Mouse (Mus musculus) hindbrain, embryonic 16.5 days (tissue): ENCODE measurements around the gene Pask. TPM values are rescaled to one million over a fixed set of nuclear protein-coding genes. Genes with fewer than 3 reads are reported as not detected.
A peak's percentile ranks its signal among the peaks of the same experiment; 100 is the strongest.
"Not testable (repeated sequence)": the region's sequence is repeated elsewhere in the genome, so short reads cannot be mapped to it uniquely, and the experiment has no call there.

Experiments used
- ATAC-seq: fragments of 200-750 bp; cut with Nextera tagmentation; 2 replicates; pipeline ENCODE4 v1.8.0; 2017; ENCODE audit warnings: moderate TSS enrichment, moderate library complexity
- H3K27ac ChIP-seq: fragments of 300-500 bp; sonication (generic); 2 replicates; pipeline ENCODE4 v1.5.1; 2014; ENCODE audit warnings: low read depth, mild to moderate bottlenecking, control low read depth, low read length, moderate library complexity
- H3K27me3 ChIP-seq: fragments of 300-500 bp; sonication (generic); replicated peaks from 2 replicates; pipeline ENCODE4 v1.6.1; 2014; ENCODE audit warnings: low read length; ENCODE audit not compliant: control insufficient read depth, insufficient read depth
- H3K36me3 ChIP-seq: fragments of 300-500 bp; sonication (generic); 2 replicates; pipeline ENCODE4 v1.6.1; 2014; ENCODE audit warnings: mild to moderate bottlenecking, low read length, moderate library complexity, mixed read lengths; ENCODE audit not compliant: control insufficient read depth, insufficient read depth
- H3K4me1 ChIP-seq: fragments of 300-500 bp; sonication (generic); 2 replicates; pipeline ENCODE4 v1.6.1; 2014; ENCODE audit warnings: low read depth, low read length; ENCODE audit not compliant: control insufficient read depth, insufficient read depth
- H3K4me2 ChIP-seq: fragments of 300-500 bp; sonication (generic); 2 replicates; pipeline ENCODE4 v1.6.1; 2014; ENCODE audit warnings: mild to moderate bottlenecking, low read length, control low read depth, moderate library complexity
- H3K4me3 ChIP-seq: fragments of 300-500 bp; sonication (generic); 2 replicates; pipeline ENCODE4 v1.5.1; 2014; ENCODE audit warnings: mild to moderate bottlenecking, low read length, control low read depth, moderate library complexity
- H3K9ac ChIP-seq: fragments of 300-500 bp; sonication (generic); 2 replicates; pipeline ENCODE4 v1.6.1; 2014; ENCODE audit warnings: low read depth, mild to moderate bottlenecking, control low read depth, low read length, moderate library complexity
- H3K9me3 ChIP-seq: fragments of 300-500 bp; sonication (generic); 2 replicates; pipeline ENCODE4 v1.6.1; 2014; ENCODE audit warnings: mild to moderate bottlenecking, low read length, moderate library complexity; ENCODE audit not compliant: control insufficient read depth
- WGBS: fragments of 180-500 bp; shearing (Covaris S2); extraction: QIAGEN DNeasy Blood & Tissue Kit; methylation state at CpG from one replicate; pipeline ENCODE4 v1.1.7; 2014; 5-methylcytosine and 5-hydroxymethylcytosine counted together
- polyA plus RNA-seq: library from polyadenylated mRNA; unstranded; fragments of >200 nt; fragmentation: Nextera tagmentation; extraction: Ambion mirVana; gene quantifications from 2 replicates; pipeline ENCODE4 v1.2.1, GENCODE M21; 2015

Gene Pask
- polyA plus RNA-seq, 1 experiment from 2014 or later: 5.2 TPM

GRCm38 (mm10) chr1:93294491-93294890 lies 48.8 kb downstream of the Pask start:
- not testable (repeated sequence) for H3K4me2 ChIP-seq, H3K9ac ChIP-seq, H3K4me1 ChIP-seq, H3K4me3 ChIP-seq, H3K9me3 ChIP-seq, ATAC-seq, H3K27me3 ChIP-seq, H3K27ac ChIP-seq
- H3K36me3 ChIP-seq: peaks cover 10% of the 10 kb centered on the region
- 84% methylated on average over 3 of the region's 3 CpGs for WGBS

- WGBS: 83% methylated on average over 8 of the region's 8 CpGs
- ATAC-seq: no peak
- no peak overlapping the region for H3K4me3 ChIP-seq
Observed at GRCm38 (mm10) chr1:93292006-93292405, 51.3 kb downstream of the Pask start.

GRCm38 (mm10) chr1:93291591-93291990 lies 51.7 kb downstream of the Pask start:
- no peaks in the 10 kb centered on the region for H3K9me3 ChIP-seq
- H3K4me3 ChIP-seq: no peak overlapping the region
- H3K4me1 ChIP-seq: no peaks in the 10 kb centered on the region
- peaks cover 1% of the 10 kb centered on the region; the same call in 1 of the 2 replicates for H3K36me3 ChIP-seq
- ATAC-seq: no peak
- no peak overlapping the region for H3K9ac ChIP-seq
- 91% methylated on average over 1 of the region's 1 CpGs for WGBS
- H3K27me3 ChIP-seq: no peaks in the 10 kb centered on the region
- no peak overlapping the region for H3K4me2 ChIP-seq
- no peak overlapping the region for H3K27ac ChIP-seq

More at GRCm38 (mm10) chr1:93292006-93292405, 51.3 kb downstream of the Pask start:
- Histone ChIP-seq H3K36me3 (peaks cover 3% of the 10 kb centered on the region; the same call in 1 of the 2 replicates), H3K4me2 (no peak overlapping the region), H3K9me3 (no peaks in the 10 kb centered on the region), H3K4me1 (no peaks in the 10 kb centered on the region), H3K27ac (no peak overlapping the region), H3K27me3 (no peaks in the 10 kb centered on the region), H3K9ac (no peak overlapping the region)

GRCm38 (mm10) chr1:93290956-93291355 lies 52.3 kb downstream of the Pask start:
- Histone ChIP-seq H3K36me3 (no peaks in the 10 kb centered on the region; the same call in 1 of the 2 replicates), H3K9me3 (no peaks in the 10 kb centered on the region), H3K4me3 (no peak overlapping the region), H3K4me2 (no peak overlapping the region), H3K9ac (no peak overlapping the region), H3K27ac (no peak overlapping the region), H3K27me3 (no peaks in the 10 kb centered on the region), H3K4me1 (no peaks in the 10 kb centered on the region)
- ATAC-seq: no peak
- WGBS: 92% methylated on average over 4 of the region's 4 CpGs

- H3K4me3 ChIP-seq: no peak overlapping the region
- 68% methylated on average over 3 of the region's 3 CpGs for WGBS
- no peaks in the 10 kb centered on the region for H3K9me3 ChIP-seq
- no peak overlapping the region for H3K27ac ChIP-seq
- no peak overlapping the region for H3K4me2 ChIP-seq
- H3K9ac ChIP-seq: no peak overlapping the region
- H3K27me3 ChIP-seq: no peaks in the 10 kb centered on the region
- no peak for ATAC-seq
- H3K4me1 ChIP-seq: no peaks in the 10 kb centered on the region
- H3K36me3 ChIP-seq: no peaks in the 10 kb centered on the region
Observed at GRCm38 (mm10) chr1:93289678-93290214, 53.5 kb downstream of the Pask start.

GRCm38 (mm10) chr1:93277041-93277440 lies 66.2 kb downstream of the Pask start:
- Histone ChIP-seq H3K27ac (no peak overlapping the region), H3K36me3 (no peaks in the 10 kb centered on the region), H3K9ac (no peak overlapping the region), H3K4me1 (peaks cover 4% of the 10 kb centered on the region; the same call in 1 of the 2 replicates), H3K4me3 (no peak overlapping the region), H3K4me2 (no peak overlapping the region), H3K27me3 (no peaks in the 10 kb centered on the region), H3K9me3 (no peaks in the 10 kb centered on the region)
- no peak for ATAC-seq
- WGBS: 79% methylated on average over 7 of the region's 7 CpGs

- Histone ChIP-seq H3K9ac (no peak overlapping the region), H3K4me3 (no peak overlapping the region), H3K4me2 (no peak overlapping the region), H3K27me3 (no peaks in the 10 kb centered on the region), H3K9me3 (no peaks in the 10 kb centered on the region), H3K36me3 (no peaks in the 10 kb centered on the region), H3K27ac (no peak overlapping the region), H3K4me1 (peaks cover 4% of the 10 kb centered on the region; the same call in 1 of the 2 replicates)
- 77% methylated on average over 6 of the region's 6 CpGs for WGBS
- no peak for ATAC-seq
Observed at GRCm38 (mm10) chr1:93275561-93275960, 67.7 kb downstream of the Pask start.

GRCm38 (mm10) chr1:93272409-93272821 lies 70.9 kb downstream of the Pask start:
- H3K9ac ChIP-seq: peak overlapping the region; percentile 18; the same call in 1 of the 2 replicates

GRCm38 (mm10) chr1:93271751-93272150 lies 71.5 kb downstream of the Pask start:
- Histone ChIP-seq H3K27me3 (no peaks in the 10 kb centered on the region), H3K4me1 (peaks cover 4% of the 10 kb centered on the region; the same call in 1 of the 2 replicates), H3K9me3 (no peaks in the 10 kb centered on the region), H3K4me3 (no peak overlapping the region), H3K36me3 (no peaks in the 10 kb centered on the region), H3K9ac (no peak overlapping the region), H3K4me2 (no peak overlapping the region), H3K27ac (no peak overlapping the region)
- WGBS: 80% methylated on average over 6 of the region's 6 CpGs
- no peak for ATAC-seq

More at GRCm38 (mm10) chr1:93272409-93272821, 70.9 kb downstream of the Pask start:
- 2% methylated on average over 16 of the region's 16 CpGs for WGBS
- Histone ChIP-seq H3K4me3 (peak overlapping the region; percentile 27), H3K27ac (no peak overlapping the region), H3K36me3 (no peaks in the 10 kb centered on the region), H3K4me1 (peaks cover 4% of the 10 kb centered on the region; the same call in 1 of the 2 replicates), H3K9me3 (no peaks in the 10 kb centered on the region), H3K4me2 (peak overlapping the region; percentile 50), H3K27me3 (no peaks in the 10 kb centered on the region)
- ATAC-seq: peak; percentile 56
